Mouse (Mus musculus): ENCODE data around the gene Dnal4. TPM values are rescaled to one million over a fixed set of nuclear protein-coding genes. Genes with fewer than 3 reads are reported as not detected.

Dnal4 gene
- polyA plus RNA-seq, 1 experiment from 2014 or later: 37.1 TPM

Other genes starting within 250 kb of the Dnal4 start
- gene Ddx17, start 231.1 kb downstream of the Dnal4 start, polyA plus RNA-seq (2016; fragmentation: Nextera tagmentation; extraction: Ambion mirVana): 37.1 and 39.9 TPM in 2 replicates
- gene Dmc1, start 172.7 kb downstream of the Dnal4 start, polyA plus RNA-seq (2016; fragmentation: Nextera tagmentation; extraction: Ambion mirVana): 1.5 and 1.8 TPM in 2 replicates
- gene Fam227a, start 118.9 kb downstream of the Dnal4 start, polyA plus RNA-seq (2016; fragmentation: Nextera tagmentation; extraction: Ambion mirVana): 0.60 and 0.93 TPM in 2 replicates
- 40.9 and 42.0 TPM in 2 replicates for gene Cby1, start 118.7 kb downstream of the Dnal4 start, polyA plus RNA-seq (2016; fragmentation: Nextera tagmentation; extraction: Ambion mirVana)
- 234 and 237 TPM in 2 replicates for gene Tomm22, start 107.0 kb downstream of the Dnal4 start, polyA plus RNA-seq (2016; fragmentation: Nextera tagmentation; extraction: Ambion mirVana)
- gene Josd1, start 89.9 kb downstream of the Dnal4 start, polyA plus RNA-seq (2016; fragmentation: Nextera tagmentation; extraction: Ambion mirVana): 29.0 and 29.1 TPM in 2 replicates
- 32.8 and 33.6 TPM in 2 replicates for gene Gtpbp1, start 87.0 kb downstream of the Dnal4 start, polyA plus RNA-seq (2016; fragmentation: Nextera tagmentation; extraction: Ambion mirVana)
- 4.5 and 4.9 TPM in 2 replicates for gene Sun2, start 35.3 kb downstream of the Dnal4 start, polyA plus RNA-seq (2016; fragmentation: Nextera tagmentation; extraction: Ambion mirVana)
- 2.6 and 2.7 TPM in 2 replicates for gene Nptxr, start 26.9 kb upstream of the Dnal4 start, polyA plus RNA-seq (2016; fragmentation: Nextera tagmentation; extraction: Ambion mirVana)
- gene Npcd, start 56.4 kb upstream of the Dnal4 start, polyA plus RNA-seq (2016; fragmentation: Nextera tagmentation; extraction: Ambion mirVana): 0.21 TPM in 1 of 2 replicates, not detected in the other
- 34.5 and 38.0 TPM in 2 replicates for gene Cbx6, start 56.8 kb upstream of the Dnal4 start, polyA plus RNA-seq (2016; fragmentation: Nextera tagmentation; extraction: Ambion mirVana)
- gene Apobec3, start 113.8 kb upstream of the Dnal4 start, polyA plus RNA-seq (2016; fragmentation: Nextera tagmentation; extraction: Ambion mirVana): 11.2 and 12.2 TPM in 2 replicates
- 1.4 and 1.7 TPM in 2 replicates for gene Cbx7, start 193.3 kb upstream of the Dnal4 start, polyA plus RNA-seq (2016; fragmentation: Nextera tagmentation; extraction: Ambion mirVana)
- gene Pdgfb, start 237.1 kb upstream of the Dnal4 start, polyA plus RNA-seq (2016; fragmentation: Nextera tagmentation; extraction: Ambion mirVana): 1.7 and 2.3 TPM in 2 replicates

Measured in heart, embryonic 12.5 days (tissue).